Mouse (Mus musculus) hindbrain, embryonic 15.5 days (tissue): Measurements from ENCODE around the gene Hip1. TPM values are rescaled to one million over a fixed set of nuclear protein-coding genes. Genes with fewer than 3 reads are reported as not detected.
A peak's percentile ranks its signal among the peaks of the same experiment; 100 is the strongest.

Source experiments
- ATAC-seq: fragments of 200-750 bp; cut with Nextera tagmentation; 2 replicates; pipeline ENCODE4 v1.8.0; 2017; ENCODE audit warnings: low read depth, moderate number of reproducible peaks, moderate TSS enrichment; ENCODE audit not compliant: low FRiP score
- H3K27ac ChIP-seq: fragments of 300-500 bp; sonication (generic); replicated peaks from 2 replicates; pipeline ENCODE4 v1.5.1; 2015; ENCODE audit warnings: mild to moderate bottlenecking, inconsistent platforms
- H3K27me3 ChIP-seq: fragments of 300-500 bp; sonication (generic); 2 replicates; pipeline ENCODE4 v1.6.1; 2015; ENCODE audit warnings: control low read depth, inconsistent platforms
- H3K36me3 ChIP-seq: fragments of 300-500 bp; sonication (generic); 2 replicates; pipeline ENCODE4 v1.6.1; 2015; ENCODE audit warnings: control low read depth, inconsistent platforms
- H3K4me1 ChIP-seq: fragments of 300-500 bp; sonication (generic); replicated peaks from 2 replicates; pipeline ENCODE4 v1.6.1; 2015; ENCODE audit warnings: control low read depth, inconsistent platforms
- H3K4me2 ChIP-seq: fragments of 300-500 bp; sonication (generic); 2 replicates; pipeline ENCODE4 v1.6.1; 2015; ENCODE audit warnings: moderate library complexity, mild to moderate bottlenecking, inconsistent platforms
- H3K4me3 ChIP-seq: fragments of 300-500 bp; sonication (generic); 2 replicates; pipeline ENCODE4 v1.5.1; 2015; ENCODE audit warnings: mild to moderate bottlenecking, inconsistent platforms
- H3K9ac ChIP-seq: fragments of 300-500 bp; sonication (generic); 2 replicates; pipeline ENCODE4 v1.6.1; 2015; ENCODE audit warnings: inconsistent platforms
- H3K9me3 ChIP-seq: fragments of 300-500 bp; sonication (generic); 2 replicates; pipeline ENCODE4 v1.6.1; 2016; ENCODE audit warnings: control low read depth, inconsistent platforms
- WGBS: fragments of 180-500 bp; shearing (Covaris S2); methylation state at CpG from one replicate; pipeline ENCODE4 v1.1.7; 2015; 5-methylcytosine and 5-hydroxymethylcytosine counted together
- polyA plus RNA-seq: library from polyadenylated mRNA; unstranded; fragments of >200 nt; fragmentation: Nextera tagmentation; extraction: Ambion mirVana; gene quantifications from 2 replicates; pipeline ENCODE4 v1.2.1, GENCODE M21; 2015

Hip1 gene
- polyA plus RNA-seq: 39.1 and 39.7 TPM in 2 replicates

GRCm38 (mm10) chr5:135544865-135545797 is at the start of gene Hip1:
Hip1 (minus strand) TSS chr5:135545120.
- peak within 1 kb of the TSS; percentile 80 for H3K4me3 ChIP-seq
- H3K27ac ChIP-seq: peak within 1 kb of the TSS; percentile 66
- peaks cover 16% of the 10 kb centered on the region for H3K4me1 ChIP-seq
- H3K9me3 ChIP-seq: no peaks in the 10 kb centered on the region
- ATAC-seq: peak; percentile 100
- no peaks in the 10 kb centered on the region for H3K36me3 ChIP-seq
- no peaks in the 10 kb centered on the region for H3K27me3 ChIP-seq
- H3K9ac ChIP-seq: peak within 1 kb of the TSS; percentile 73
- H3K4me2 ChIP-seq: peak within 1 kb of the TSS; percentile 96
- WGBS: under 1% methylated on average over 46 of the region's 46 CpGs

- WGBS: 83% methylated on average over 12 of the region's 12 CpGs
- ATAC-seq: no peak
- Histone ChIP-seq H3K4me3 (no peak overlapping the region), H3K27ac (no peak overlapping the region), H3K9me3 (no peaks in the 10 kb centered on the region), H3K9ac (no peak overlapping the region), H3K36me3 (no peaks in the 10 kb centered on the region), H3K4me2 (no peak overlapping the region), H3K4me1 (no peaks in the 10 kb centered on the region), H3K27me3 (no peaks in the 10 kb centered on the region)
Observed at GRCm38 (mm10) chr5:135589996-135590784, 45.3 kb upstream of the Hip1 start.

- Histone ChIP-seq H3K9ac (no peak overlapping the region), H3K36me3 (no peaks in the 10 kb centered on the region), H3K4me2 (no peak overlapping the region), H3K9me3 (no peaks in the 10 kb centered on the region), H3K27me3 (no peaks in the 10 kb centered on the region), H3K4me3 (no peak overlapping the region), H3K27ac (no peak overlapping the region), H3K4me1 (no peaks in the 10 kb centered on the region)
- 86% methylated on average over 4 of the region's 4 CpGs for WGBS
- no peak for ATAC-seq
Observed at GRCm38 (mm10) chr5:135587764-135588163, 42.8 kb upstream of the Hip1 start.

- WGBS: 90% methylated on average over 8 of the region's 8 CpGs
- Histone ChIP-seq H3K27ac (no peak overlapping the region), H3K9me3 (no peaks in the 10 kb centered on the region), H3K9ac (no peak overlapping the region), H3K4me1 (no peaks in the 10 kb centered on the region), H3K4me3 (no peak overlapping the region), H3K4me2 (no peak overlapping the region), H3K27me3 (no peaks in the 10 kb centered on the region), H3K36me3 (no peaks in the 10 kb centered on the region)
- no peak for ATAC-seq
Observed at GRCm38 (mm10) chr5:135585691-135586090, 40.8 kb upstream of the Hip1 start.

DNA sequence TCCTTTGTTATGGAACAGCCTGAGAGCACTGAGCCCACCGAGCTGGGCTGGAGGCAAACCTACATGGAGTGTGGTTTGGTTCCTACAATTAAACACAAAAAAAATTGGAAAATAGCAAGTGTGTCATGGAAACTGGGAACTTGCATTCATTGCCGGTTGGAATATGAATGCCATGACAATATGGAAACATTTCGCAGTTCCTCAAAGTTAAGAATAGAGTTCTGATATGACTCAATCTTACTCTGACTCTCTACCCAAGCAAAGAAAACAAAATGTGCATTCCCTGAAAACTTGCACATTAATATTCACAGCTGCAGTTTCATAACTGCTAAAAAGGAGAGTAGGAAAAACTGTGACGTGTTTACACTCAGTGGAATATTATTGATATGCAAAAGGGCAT is 37.4 kb upstream of the Hip1 start:
- Histone ChIP-seq H3K4me2 (no peak overlapping the region), H3K9ac (no peak overlapping the region), H3K4me1 (no peaks in the 10 kb centered on the region), H3K27ac (no peak overlapping the region), H3K36me3 (no peaks in the 10 kb centered on the region), H3K4me3 (no peak overlapping the region), H3K9me3 (no peaks in the 10 kb centered on the region), H3K27me3 (no peaks in the 10 kb centered on the region)
- ATAC-seq: no peak
- WGBS: 93% methylated on average over 4 of the region's 4 CpGs

- no peak overlapping the region for H3K4me3 ChIP-seq
- H3K4me1 ChIP-seq: no peaks in the 10 kb centered on the region
- no peaks in the 10 kb centered on the region for H3K36me3 ChIP-seq
- no peak overlapping the region for H3K27ac ChIP-seq
- WGBS: 70% methylated on average over 10 of the region's 10 CpGs
- H3K4me2 ChIP-seq: no peak overlapping the region
- no peaks in the 10 kb centered on the region for H3K27me3 ChIP-seq
- peak; percentile 61; the same call in 1 of the 2 replicates for ATAC-seq
- H3K9me3 ChIP-seq: no peaks in the 10 kb centered on the region
- no peak overlapping the region for H3K9ac ChIP-seq
Observed at GRCm38 (mm10) chr5:135579331-135579751, 34.4 kb upstream of the Hip1 start.

GRCm38 (mm10) chr5:135576055-135576454 is 31.1 kb upstream of the Hip1 start:
- WGBS: 66% methylated on average over 4 of the region's 4 CpGs
- no peaks in the 10 kb centered on the region for H3K4me1 ChIP-seq
- H3K27me3 ChIP-seq: no peaks in the 10 kb centered on the region
- no peak overlapping the region for H3K4me2 ChIP-seq
- H3K36me3 ChIP-seq: no peaks in the 10 kb centered on the region
- no peak for ATAC-seq
- H3K27ac ChIP-seq: no peak overlapping the region
- H3K9ac ChIP-seq: no peak overlapping the region
- H3K4me3 ChIP-seq: no peak overlapping the region
- H3K9me3 ChIP-seq: no peaks in the 10 kb centered on the region

GRCm38 (mm10) chr5:135573006-135573405 is 28.1 kb upstream of the Hip1 start, which contains the start of gene Ccl24:
Ccl24 (minus strand) TSS chr5:135573049.
- Histone ChIP-seq H3K4me1 (no peaks in the 10 kb centered on the region), H3K9me3 (no peaks in the 10 kb centered on the region), H3K4me3 (no peak within 1 kb of the TSS), H3K27me3 (no peaks in the 10 kb centered on the region), H3K4me2 (no peak within 1 kb of the TSS), H3K36me3 (no peaks in the 10 kb centered on the region), H3K27ac (no peak within 1 kb of the TSS), H3K9ac (no peak within 1 kb of the TSS)
- WGBS: 97% methylated on average over 6 of the region's 6 CpGs
- ATAC-seq: no peak

DNA sequence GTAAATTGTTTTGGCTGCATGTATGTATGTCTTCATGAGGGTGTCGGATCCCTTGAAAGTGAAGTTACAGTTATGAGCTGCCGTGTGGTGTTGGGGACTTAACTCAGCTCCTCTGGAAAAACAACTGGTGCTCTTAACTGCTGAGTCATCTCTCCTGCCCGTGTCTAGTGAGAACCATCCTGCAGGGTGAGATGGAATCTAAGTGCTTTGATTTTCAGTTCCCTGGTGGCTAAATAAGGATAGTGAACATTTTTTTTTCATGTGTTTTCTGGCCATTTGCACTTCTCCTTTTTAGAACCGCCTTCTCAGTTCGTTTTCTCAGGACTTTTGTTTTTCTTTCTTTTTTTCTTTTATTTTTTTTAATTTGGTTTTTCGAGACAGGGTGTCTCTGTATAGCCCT is 23.8 kb upstream of the Hip1 start:
- Histone ChIP-seq H3K4me2 (no peak overlapping the region), H3K27me3 (no peaks in the 10 kb centered on the region), H3K36me3 (no peaks in the 10 kb centered on the region), H3K9ac (no peak overlapping the region), H3K4me1 (no peaks in the 10 kb centered on the region), H3K9me3 (no peaks in the 10 kb centered on the region), H3K4me3 (no peak overlapping the region), H3K27ac (no peak overlapping the region)
- ATAC-seq: no peak
- WGBS: 77% methylated on average over 6 of the region's 6 CpGs

DNA sequence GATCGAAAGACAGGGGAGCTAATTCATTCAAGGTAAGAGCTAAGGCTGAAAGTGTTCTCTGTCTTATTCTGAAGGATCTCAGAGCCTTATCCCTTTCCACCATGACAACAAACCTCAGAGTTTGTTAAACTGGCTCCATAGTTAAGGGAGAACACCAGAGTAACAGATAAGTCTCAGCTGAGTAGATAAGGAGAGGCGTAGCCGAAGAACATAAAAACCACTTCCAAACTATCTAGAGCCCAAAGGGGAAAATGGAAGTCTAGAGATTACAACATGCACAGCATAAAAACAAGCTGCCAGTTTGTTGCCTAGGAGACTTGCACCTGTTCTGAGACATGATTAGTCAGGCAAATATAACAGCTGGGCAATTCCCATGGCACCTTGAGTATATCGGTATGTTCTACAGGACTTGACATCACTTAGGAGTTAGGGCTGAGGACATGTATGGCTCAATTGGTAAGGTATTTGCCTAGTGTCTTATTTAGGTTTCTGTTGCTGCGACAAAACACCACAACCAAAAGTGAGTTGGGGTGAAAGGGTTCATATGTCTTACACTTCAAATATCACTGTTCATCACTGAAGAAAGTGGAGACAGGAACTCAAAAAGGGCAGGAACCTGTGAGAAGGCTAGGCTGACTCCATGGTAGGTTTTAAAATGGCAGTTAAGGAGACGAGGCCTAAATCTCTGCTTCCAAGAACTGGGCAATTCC is 22.8 kb upstream of the Hip1 start:
- Histone ChIP-seq H3K27ac (no peak overlapping the region), H3K4me1 (no peaks in the 10 kb centered on the region), H3K9me3 (no peaks in the 10 kb centered on the region), H3K27me3 (no peaks in the 10 kb centered on the region), H3K4me3 (no peak overlapping the region), H3K9ac (no peak overlapping the region), H3K36me3 (no peaks in the 10 kb centered on the region), H3K4me2 (no peak overlapping the region)
- WGBS: 86% methylated on average over 6 of the region's 6 CpGs
- ATAC-seq: no peak

- WGBS: 90% methylated on average over 3 of the region's 3 CpGs
- Histone ChIP-seq H3K27ac (no peak within 1 kb of the TSS), H3K4me2 (no peak within 1 kb of the TSS), H3K9me3 (no peaks in the 10 kb centered on the region), H3K9ac (no peak within 1 kb of the TSS), H3K4me1 (no peaks in the 10 kb centered on the region), H3K27me3 (no peaks in the 10 kb centered on the region), H3K36me3 (no peaks in the 10 kb centered on the region), H3K4me3 (no peak within 1 kb of the TSS)
- no peak for ATAC-seq
Observed at GRCm38 (mm10) chr5:135563469-135563868, 18.5 kb upstream of the Hip1 start, which contains the start of gene Ccl26. Ccl26 (minus strand) TSS chr5:135563569.
